Mouse (Mus musculus) liver, embryonic 15.5 days (tissue): Measurements from ENCODE around the gene Ltk. TPM values are rescaled to one million over a fixed set of nuclear protein-coding genes. Genes with fewer than 3 reads are reported as not detected.

ENCODE experiments used
- ATAC-seq: fragments of 200-750 bp; cut with Nextera tagmentation; 2 replicates; pipeline ENCODE4 v1.8.0; 2017; ENCODE audit warnings: moderate number of reproducible peaks, mild to moderate bottlenecking, moderate library complexity; ENCODE audit not compliant: insufficient read depth
- H3K27ac ChIP-seq: fragments of 300-500 bp; sonication (generic); replicated peaks from 2 replicates; pipeline ENCODE4 v1.5.1; 2015; ENCODE audit warnings: mild to moderate bottlenecking, inconsistent platforms
- H3K27me3 ChIP-seq: fragments of 300-500 bp; sonication (generic); 2 replicates; pipeline ENCODE4 v1.6.1; 2015; ENCODE audit warnings: mild to moderate bottlenecking, inconsistent platforms
- H3K36me3 ChIP-seq: fragments of 300-500 bp; sonication (generic); replicated peaks from 2 replicates; pipeline ENCODE4 v1.6.1; 2015; ENCODE audit warnings: moderate library complexity, mild to moderate bottlenecking, inconsistent platforms
- H3K4me1 ChIP-seq: fragments of 300-500 bp; sonication (generic); replicated peaks from 2 replicates; pipeline ENCODE4 v1.6.1; 2015; ENCODE audit warnings: inconsistent platforms
- H3K4me2 ChIP-seq: fragments of 300-500 bp; sonication (generic); 2 replicates; pipeline ENCODE4 v1.6.1; 2015; ENCODE audit warnings: moderate library complexity, mild to moderate bottlenecking, inconsistent platforms
- H3K4me3 ChIP-seq: fragments of 300-500 bp; sonication (generic); replicated peaks from 2 replicates; pipeline ENCODE4 v1.5.1; 2015; ENCODE audit warnings: mild to moderate bottlenecking, inconsistent platforms
- H3K9ac ChIP-seq: fragments of 300-500 bp; sonication (generic); 2 replicates; pipeline ENCODE4 v1.6.1; 2015; ENCODE audit warnings: moderate library complexity, mild to moderate bottlenecking, inconsistent platforms
- H3K9me3 ChIP-seq: fragments of 300-500 bp; sonication (generic); replicated peaks from 2 replicates; pipeline ENCODE4 v1.6.1; 2016; ENCODE audit warnings: inconsistent platforms
- WGBS: fragments of 180-500 bp; shearing (Covaris S2); methylation state at CpG from one replicate; pipeline ENCODE4 v1.1.7; 2015; ENCODE audit warnings: mixed read lengths; ENCODE audit not compliant: insufficient replicate concordance; 5-methylcytosine and 5-hydroxymethylcytosine counted together
- polyA plus RNA-seq: library from polyadenylated mRNA; unstranded; fragments of >200 nt; fragmentation: Nextera tagmentation; extraction: Ambion mirVana; gene quantifications from 2 replicates; pipeline ENCODE4 v1.2.1, GENCODE M21; 2015

Ltk gene
- 0.07 and 0.13 TPM in 2 replicates for polyA plus RNA-seq

- Histone ChIP-seq H3K9me3 (no peaks in the 10 kb centered on the region), H3K4me3 (no peak within 1 kb of the TSS), H3K36me3 (peaks cover 13% of the 10 kb centered on the region; the same call in 1 of the 2 replicates), H3K4me2 (no peak within 1 kb of the TSS; the same call in 1 of the 2 replicates), H3K27me3 (peaks cover 76% of the 10 kb centered on the region), H3K9ac (no peak within 1 kb of the TSS), H3K4me1 (peaks cover 16% of the 10 kb centered on the region), H3K27ac (no peak within 1 kb of the TSS)
- 10% methylated on average over 9 of the region's 9 CpGs for WGBS
- ATAC-seq = no peak
Observed at GRCm38 (mm10) chr2:119760251-119760650, at the start of gene Ltk. Gene Ltk (minus strand): TSS chr2:119760431.

- Histone ChIP-seq H3K27me3 (peaks cover 28% of the 10 kb centered on the region), H3K4me2 (no peak overlapping the region), H3K9me3 (no peaks in the 10 kb centered on the region), H3K4me3 (no peak overlapping the region), H3K9ac (no peak overlapping the region), H3K27ac (no peak overlapping the region), H3K4me1 (0 out of 2 replicates have a peak, but pooled peaks cover 5% of the 10 kb centered on the region), H3K36me3 (no peaks in the 10 kb centered on the region)
- no peak for ATAC-seq
- 36% methylated on average over 4 of the region's 4 CpGs for WGBS
Observed at GRCm38 (mm10) chr2:119808881-119809280, 48.6 kb upstream of the Ltk start.

DNA sequence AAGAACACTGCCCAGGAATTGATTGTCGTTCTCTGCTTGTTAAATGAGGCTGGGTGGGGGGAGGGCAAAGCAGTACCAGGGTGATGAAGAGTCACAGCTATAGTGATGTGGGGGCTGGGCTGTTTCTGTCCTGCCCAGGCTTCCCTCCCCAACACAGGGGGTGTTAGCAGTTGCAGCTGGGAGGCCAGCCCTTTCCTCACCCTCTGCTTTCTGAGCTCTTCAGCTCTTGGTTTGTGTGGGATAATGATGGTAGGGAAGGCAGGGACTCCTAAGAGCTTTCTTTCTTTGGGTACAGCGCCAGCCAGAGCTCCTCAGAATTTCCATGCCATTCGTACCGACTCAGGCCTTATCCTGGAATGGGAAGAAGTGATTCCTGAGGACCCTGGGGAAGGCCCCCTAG lies 48.2 kb upstream of the Ltk start:
- H3K9ac ChIP-seq = no peak overlapping the region
- H3K27me3 ChIP-seq = peaks cover 32% of the 10 kb centered on the region
- no peak for ATAC-seq
- H3K4me1 ChIP-seq = 0 out of 2 replicates have a peak, but pooled peaks cover 5% of the 10 kb centered on the region
- no peaks in the 10 kb centered on the region for H3K9me3 ChIP-seq
- H3K36me3 ChIP-seq = no peaks in the 10 kb centered on the region
- no peak overlapping the region for H3K4me2 ChIP-seq
- 37% methylated on average over 4 of the region's 4 CpGs for WGBS
- H3K27ac ChIP-seq = no peak overlapping the region
- no peak overlapping the region for H3K4me3 ChIP-seq

DNA sequence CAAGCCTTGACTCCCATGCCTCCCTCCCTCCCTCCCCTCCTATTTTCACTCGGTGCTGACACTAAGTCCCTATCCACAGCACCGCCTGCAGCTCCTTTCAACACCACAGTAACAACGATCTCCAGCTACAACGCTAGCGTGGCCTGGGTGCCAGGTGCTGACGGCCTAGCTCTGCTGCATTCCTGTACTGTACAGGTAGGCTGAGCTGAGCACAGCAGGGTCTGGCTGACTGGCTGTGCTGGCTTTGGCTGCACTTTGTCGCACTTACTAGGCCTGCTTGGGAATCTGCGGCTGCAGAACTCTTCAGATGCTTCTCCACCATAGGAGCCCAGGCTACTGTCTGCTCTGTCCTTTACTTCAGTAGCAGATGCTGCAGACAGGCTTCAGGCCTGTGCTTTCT lies 45.3 kb upstream of the Ltk start:
- H3K9me3 ChIP-seq = no peaks in the 10 kb centered on the region
- 73% methylated on average over 8 of the region's 8 CpGs for WGBS
- ATAC-seq = no peak
- no peak overlapping the region for H3K4me2 ChIP-seq
- no peak overlapping the region for H3K9ac ChIP-seq
- H3K27me3 ChIP-seq = peaks cover 54% of the 10 kb centered on the region
- H3K4me3 ChIP-seq = no peak overlapping the region
- H3K27ac ChIP-seq = no peak overlapping the region
- H3K4me1 ChIP-seq = 0 out of 2 replicates have a peak, but pooled peaks cover 5% of the 10 kb centered on the region
- H3K36me3 ChIP-seq = no peaks in the 10 kb centered on the region

GRCm38 (mm10) chr2:119804776-119805175 lies 44.5 kb upstream of the Ltk start:
- Histone ChIP-seq H3K27ac (no peak overlapping the region), H3K4me2 (no peak overlapping the region), H3K36me3 (no peaks in the 10 kb centered on the region), H3K9me3 (no peaks in the 10 kb centered on the region), H3K27me3 (peaks cover 61% of the 10 kb centered on the region), H3K9ac (no peak overlapping the region), H3K4me3 (no peak overlapping the region), H3K4me1 (peaks cover 11% of the 10 kb centered on the region)
- no peak for ATAC-seq
- WGBS = 55% methylated on average over 9 of the region's 9 CpGs

DNA sequence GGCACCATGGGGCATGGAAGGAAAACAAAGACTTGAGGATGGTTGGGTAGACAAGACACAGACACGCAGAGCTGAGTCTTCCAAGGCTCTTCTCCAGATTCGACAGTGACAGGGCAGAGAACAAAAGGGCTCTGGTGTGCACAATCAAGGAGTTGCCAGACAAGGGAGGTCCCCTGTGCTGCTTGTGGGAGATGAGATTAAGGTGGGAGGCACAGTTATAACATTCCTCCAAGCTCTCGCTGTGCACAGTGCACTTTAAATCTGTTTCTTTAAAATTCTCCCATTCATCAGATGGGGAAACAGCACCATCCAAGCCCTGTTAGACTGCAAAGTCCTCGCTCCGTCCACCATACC lies 44.0 kb upstream of the Ltk start:
- 50% methylated on average over 5 of the region's 5 CpGs for WGBS
- ATAC-seq = no peak
- H3K4me1 ChIP-seq = peaks cover 16% of the 10 kb centered on the region
- no peak overlapping the region for H3K27ac ChIP-seq
- H3K36me3 ChIP-seq = no peaks in the 10 kb centered on the region
- no peak overlapping the region for H3K9ac ChIP-seq
- peaks cover 63% of the 10 kb centered on the region for H3K27me3 ChIP-seq
- H3K4me2 ChIP-seq = no peak overlapping the region
- H3K9me3 ChIP-seq = no peaks in the 10 kb centered on the region
- H3K4me3 ChIP-seq = no peak overlapping the region

DNA sequence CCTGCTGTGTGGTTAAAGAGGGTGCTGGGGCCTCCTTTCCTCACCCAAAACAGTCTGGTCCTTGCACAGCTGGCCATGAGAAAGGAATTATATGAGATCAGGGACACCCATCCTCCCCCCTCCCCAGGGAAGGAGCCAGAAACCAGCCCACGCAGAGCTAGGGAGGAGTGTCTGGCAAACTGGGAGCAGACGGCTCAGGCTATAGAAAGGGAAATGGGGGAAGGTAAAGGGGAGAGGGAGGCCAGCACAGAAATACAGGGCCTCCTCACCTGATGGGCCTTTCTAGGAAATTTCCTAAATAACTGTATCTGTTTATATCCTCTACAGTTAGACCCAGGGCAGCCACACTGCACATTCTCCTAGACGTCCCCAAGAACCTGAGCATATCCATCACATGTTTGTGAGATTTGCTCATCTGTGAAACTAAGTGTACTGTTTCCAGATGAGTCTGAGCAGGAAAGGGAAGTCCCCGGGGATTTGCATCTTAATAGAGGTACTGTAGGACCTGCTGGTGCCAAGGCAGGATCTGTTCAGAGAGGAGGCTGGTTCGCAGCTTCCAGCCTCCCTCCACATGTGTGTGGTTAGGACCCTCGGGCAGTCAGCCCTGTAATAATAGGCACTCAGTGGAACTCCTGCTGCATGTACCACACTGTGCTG lies 43.5 kb upstream of the Ltk start:
- no peak overlapping the region for H3K4me2 ChIP-seq
- WGBS = 51% methylated on average over 6 of the region's 6 CpGs
- H3K4me3 ChIP-seq = no peak overlapping the region
- no peak overlapping the region for H3K27ac ChIP-seq
- peaks cover 68% of the 10 kb centered on the region for H3K27me3 ChIP-seq
- peaks cover 20% of the 10 kb centered on the region for H3K4me1 ChIP-seq
- H3K9ac ChIP-seq = no peak overlapping the region
- H3K36me3 ChIP-seq = no peaks in the 10 kb centered on the region
- no peaks in the 10 kb centered on the region for H3K9me3 ChIP-seq
- no peak for ATAC-seq

DNA sequence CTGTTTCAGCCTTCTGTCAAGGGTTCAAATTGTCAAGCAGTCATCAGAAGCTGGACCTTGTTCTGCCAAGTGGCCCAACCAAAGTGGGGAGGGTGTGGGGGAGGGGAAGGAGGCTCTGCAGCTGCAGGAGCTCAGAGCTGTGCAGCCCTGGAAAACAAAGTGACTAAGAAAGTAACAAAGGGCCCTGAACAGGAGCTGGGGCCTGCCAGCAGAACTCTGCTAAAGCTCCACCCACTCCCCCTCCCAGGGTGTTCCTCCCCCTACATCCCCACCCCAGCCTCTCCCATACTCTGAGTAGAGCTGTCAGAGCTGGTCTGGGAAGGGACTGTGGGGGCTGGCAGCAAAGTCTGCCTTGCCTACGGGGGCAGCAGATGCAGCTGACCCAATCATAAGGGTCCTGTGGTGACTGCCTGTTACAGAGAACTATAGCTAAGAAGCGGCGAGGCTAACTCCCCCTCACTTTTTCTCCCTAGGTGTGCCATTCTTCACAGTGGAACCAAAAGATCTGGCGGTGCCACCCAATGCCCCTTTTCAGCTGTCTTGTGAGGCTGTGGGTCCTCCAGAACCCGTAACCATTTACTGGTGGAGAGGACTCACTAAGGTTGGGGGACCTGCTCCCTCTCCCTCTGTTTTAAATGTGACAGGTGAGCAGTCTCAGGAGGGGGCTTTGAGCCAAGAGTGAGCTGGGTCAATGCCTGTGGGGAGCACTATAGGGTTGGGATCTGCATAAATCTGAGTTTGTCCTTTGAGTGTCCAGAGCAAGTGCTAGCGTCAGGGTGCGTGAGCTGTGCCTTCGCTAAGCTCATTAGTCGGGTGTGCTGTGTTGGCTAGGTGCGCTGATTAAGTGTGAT lies 42.8 kb upstream of the Ltk start:
- H3K4me1 ChIP-seq = peaks cover 20% of the 10 kb centered on the region
- no peak overlapping the region for H3K27ac ChIP-seq
- WGBS = 60% methylated on average over 10 of the region's 10 CpGs
- no peaks in the 10 kb centered on the region for H3K9me3 ChIP-seq
- H3K4me3 ChIP-seq = no peak overlapping the region
- H3K4me2 ChIP-seq = no peak overlapping the region
- H3K36me3 ChIP-seq = no peaks in the 10 kb centered on the region
- H3K9ac ChIP-seq = no peak overlapping the region
- peaks cover 73% of the 10 kb centered on the region for H3K27me3 ChIP-seq
- ATAC-seq = no peak

- 51% methylated on average over 15 of the region's 15 CpGs for WGBS
- H3K9me3 ChIP-seq = no peaks in the 10 kb centered on the region
- no peak overlapping the region for H3K4me3 ChIP-seq
- H3K9ac ChIP-seq = no peak overlapping the region
- H3K36me3 ChIP-seq = no peaks in the 10 kb centered on the region
- H3K4me2 ChIP-seq = no peak overlapping the region
- peaks cover 15% of the 10 kb centered on the region for H3K4me1 ChIP-seq
- ATAC-seq = no peak
- H3K27ac ChIP-seq = no peak overlapping the region
- H3K27me3 ChIP-seq = peaks cover 87% of the 10 kb centered on the region
Observed at GRCm38 (mm10) chr2:119800876-119801846, 40.9 kb upstream of the Ltk start.

- H3K4me2 ChIP-seq = peak overlapping the region; percentile 82
- no peaks in the 10 kb centered on the region for H3K9me3 ChIP-seq
- H3K4me3 ChIP-seq = peak overlapping the region; percentile 58
- peaks cover 95% of the 10 kb centered on the region for H3K27me3 ChIP-seq
- ATAC-seq = no peak; the same call in 1 of the 2 replicates
- H3K36me3 ChIP-seq = no peaks in the 10 kb centered on the region
- peak overlapping the region; percentile 31 for H3K9ac ChIP-seq
- WGBS = under 1% methylated on average over 27 of the region's 27 CpGs
- peaks cover 15% of the 10 kb centered on the region for H3K4me1 ChIP-seq
- H3K27ac ChIP-seq = no peak overlapping the region
Observed at GRCm38 (mm10) chr2:119799961-119800550, 39.8 kb upstream of the Ltk start.
